Mouse (Mus musculus) cerebellum, adult 2 months (tissue): ENCODE results near the gene Smad9. TPM values are rescaled to one million over a fixed set of nuclear protein-coding genes. Genes with fewer than 3 reads are reported as not detected.
A peak's percentile ranks its signal among the peaks of the same experiment; 100 is the strongest.

Source experiments
- DNase-seq, 2 experiments: peaks; one replicate each; pipeline ENCODE4 v3.0.0; 2021
- H3K27ac ChIP-seq: fragments of 200-500 bp; 2 replicates; pipeline ENCODE4 v1.5.1; 2012; ENCODE audit warnings: low read length, control low read depth, inconsistent platforms; ENCODE audit not compliant: insufficient read depth
- H3K27me3 ChIP-seq: fragments of 200-500 bp; 2 replicates; pipeline ENCODE4 v1.6.1; 2012; ENCODE audit warnings: inconsistent platforms, mild to moderate bottlenecking, low read length, moderate library complexity; ENCODE audit not compliant: control insufficient read depth, insufficient read depth
- H3K4me1 ChIP-seq: fragments of 200-500 bp; 2 replicates; pipeline ENCODE4 v1.6.1; 2011; ENCODE audit warnings: low read length; ENCODE audit not compliant: control insufficient read depth, insufficient read depth
- H3K4me3 ChIP-seq: fragments of 200-500 bp; replicated peaks from 2 replicates; pipeline ENCODE3; 2011; ENCODE audit warnings: mild to moderate bottlenecking, low read depth, low read length, control low read depth; ENCODE audit not compliant: insufficient read depth
- CTCF ChIP-seq: fragments of 200-500 bp; IDR thresholded peaks from 2 replicates; pipeline ENCODE4 v1.5.1; 2011; ENCODE audit warnings: low read depth, mild to moderate bottlenecking, control low read depth, low read length, moderate library complexity, borderline replicate concordance; ENCODE audit not compliant: insufficient read depth
- POLR2A ChIP-seq: fragments of 200-500 bp; IDR thresholded peaks from 2 replicates; pipeline ENCODE4 v1.6.1; 2011; ENCODE audit warnings: low read length, control low read depth, borderline replicate concordance; ENCODE audit not compliant: insufficient read depth
- WGBS: fragments of 180-500 bp; shearing (Covaris S2); methylation state at CpG from one replicate; pipeline ENCODE4 v1.1.7; 2018; 5-methylcytosine and 5-hydroxymethylcytosine counted together
- polyA plus RNA-seq: library from polyadenylated mRNA; depleted of rRNA; stranded (reverse); fragments of >200 nt; gene quantifications from 2 replicates; pipeline ENCODE4 v1.2.3, GENCODE M21; 2012

The Smad9 gene
- polyA plus RNA-seq, 1 experiment: 13.7 TPM

GRCm38 (mm10) chr3:54727588-54727987, 27.8 kb upstream of the Smad9 start:
- no peak for TF ChIP-seq CTCF
- no peak for TF ChIP-seq POLR2A
- Histone ChIP-seq H3K4me1 (no peaks in the 10 kb centered on the region), H3K4me3 (no peak overlapping the region), H3K27me3 (no peaks in the 10 kb centered on the region), H3K27ac (no peak overlapping the region)
- DNase-seq: no peak
- WGBS: 88% methylated on average over 2 of the region's 2 CpGs

DNA sequence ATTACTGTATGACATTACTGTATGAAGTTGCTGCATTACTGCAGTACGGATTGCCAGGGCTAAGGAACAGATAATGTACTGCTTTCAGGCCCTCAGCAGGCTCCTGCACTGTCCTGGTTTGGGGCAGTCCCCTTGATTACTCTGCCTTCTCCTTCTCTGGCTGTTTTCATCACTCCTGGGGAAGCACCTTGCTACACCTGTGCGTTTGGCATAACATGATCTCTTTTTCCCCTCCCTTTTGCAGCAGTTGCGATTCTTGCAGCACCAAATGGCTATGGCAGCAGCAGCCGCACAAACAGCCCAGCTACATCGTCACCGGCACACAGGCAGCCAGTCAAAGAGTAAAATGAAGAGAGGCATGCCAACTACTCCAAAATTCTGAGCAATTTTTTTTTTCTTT, 27.3 kb upstream of the Smad9 start:
- Histone ChIP-seq H3K27ac (no peak overlapping the region), H3K4me3 (no peak overlapping the region), H3K4me1 (no peaks in the 10 kb centered on the region), H3K27me3 (no peaks in the 10 kb centered on the region)
- TF ChIP-seq POLR2A (no peak), CTCF (no peak)
- 86% methylated on average over 6 of the region's 6 CpGs for WGBS
- DNase-seq: no peak

DNA sequence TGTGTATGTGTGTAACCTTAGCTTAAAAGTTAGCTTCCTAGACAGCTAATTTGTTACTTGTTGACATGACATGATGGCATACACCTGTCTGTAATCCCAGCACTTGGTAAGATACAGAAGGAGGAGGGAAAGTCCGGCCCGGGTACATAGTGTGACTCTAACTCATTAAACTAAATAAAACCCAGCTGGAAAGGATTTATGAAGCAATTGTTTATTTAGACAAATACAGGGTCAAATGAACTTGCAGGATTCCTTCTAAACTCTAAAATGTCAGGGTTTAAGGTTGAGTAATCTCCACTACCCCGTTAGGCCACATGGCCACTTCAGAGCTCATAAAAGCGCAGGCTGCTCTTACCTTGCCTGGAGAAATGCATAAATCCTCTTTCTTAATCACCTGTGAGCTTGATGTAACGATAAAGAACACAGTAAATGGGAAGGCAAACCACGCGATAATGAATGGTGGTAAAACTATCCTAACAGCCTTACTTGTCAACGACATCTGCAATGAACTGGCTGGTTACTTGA, 23.7 kb upstream of the Smad9 start:
- Histone ChIP-seq H3K27me3 (no peaks in the 10 kb centered on the region), H3K4me1 (no peaks in the 10 kb centered on the region), H3K4me3 (no peak overlapping the region), H3K27ac (no peak overlapping the region)
- WGBS: 94% methylated on average over 8 of the region's 8 CpGs
- no peak for DNase-seq
- TF ChIP-seq CTCF: no peak

- 91% methylated on average over 4 of the region's 4 CpGs for WGBS
- no peak for TF ChIP-seq CTCF
- TF ChIP-seq POLR2A: no peak
- H3K27me3 ChIP-seq: no peaks in the 10 kb centered on the region
- H3K27ac ChIP-seq: no peak overlapping the region
- no peak for DNase-seq
- H3K4me3 ChIP-seq: no peak overlapping the region
- no peaks in the 10 kb centered on the region for H3K4me1 ChIP-seq
Observed at GRCm38 (mm10) chr3:54732371-54732770, 23.0 kb upstream of the Smad9 start.

- under 1% methylated on average over 84 of the region's 84 CpGs for WGBS
- no peaks in the 10 kb centered on the region for H3K27me3 ChIP-seq
- no peak for TF ChIP-seq CTCF
- peak; percentile 97 for TF ChIP-seq POLR2A
- DNase-seq: peak; percentile 91 to 94
- H3K27ac ChIP-seq: peak overlapping the region; percentile 100
- H3K4me3 ChIP-seq: peak overlapping the region; percentile 95
- no peaks in the 10 kb centered on the region for H3K4me1 ChIP-seq
Observed at GRCm38 (mm10) chr3:54734411-54735246, 20.8 kb upstream of the Smad9 start.

GRCm38 (mm10) chr3:54735247-54736046, 19.9 kb upstream of the Smad9 start, which contains the start of the genes Exosc8 and Alg5:
Gene Exosc8 (minus strand): TSS chr3:54735393.
Gene Alg5 (plus strand): TSS chr3:54735539.
- Histone ChIP-seq H3K4me1 (no peaks in the 10 kb centered on the region), H3K4me3 (peak within 1 kb of the TSS; percentile 95), H3K27ac (peak within 1 kb of the TSS; percentile 100), H3K27me3 (no peaks in the 10 kb centered on the region)
- under 1% methylated on average over 63 of the region's 65 CpGs for WGBS
- TF ChIP-seq POLR2A (peak; percentile 55), CTCF (peak; percentile 87)
- peak; percentile 89 to 97 for DNase-seq

DNA sequence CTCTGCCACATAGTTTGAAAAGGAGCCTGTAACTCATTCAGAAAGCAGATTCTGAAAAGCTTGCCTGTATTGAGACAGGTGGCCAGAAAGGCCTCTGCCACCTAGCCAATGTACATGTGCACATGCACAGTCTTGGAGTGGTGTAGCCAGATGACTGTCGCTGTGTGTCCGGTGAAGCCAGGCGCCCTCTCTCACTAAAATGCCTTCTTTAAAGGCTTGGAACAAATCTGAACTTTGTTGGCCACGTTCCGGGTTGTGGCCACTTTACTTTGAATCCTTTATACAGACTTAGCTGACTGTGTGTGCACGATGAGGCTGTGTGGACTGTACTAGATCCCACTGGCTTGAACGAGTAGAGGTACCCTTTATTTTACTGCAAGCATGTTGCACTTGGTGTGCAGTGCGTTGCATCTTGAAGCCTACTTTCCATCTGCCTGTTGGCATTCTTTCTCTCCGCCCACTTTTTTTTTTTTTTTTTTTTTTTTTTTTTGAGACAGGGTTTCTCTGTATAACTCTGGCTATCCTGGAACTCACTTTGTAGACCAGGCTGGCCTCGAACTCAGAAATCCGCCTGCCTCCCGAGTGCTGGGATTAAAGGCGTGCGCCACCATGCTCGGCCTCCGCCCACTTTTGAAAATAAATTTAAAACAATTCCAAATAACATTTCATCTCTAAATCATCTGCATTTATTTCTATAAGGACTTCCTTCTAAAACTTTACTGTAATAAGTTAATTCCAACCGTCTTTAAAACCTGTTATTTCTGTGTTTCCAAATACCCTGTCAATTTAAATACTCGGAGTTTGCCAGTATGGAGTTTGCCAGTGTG, 19.1 kb upstream of the Smad9 start:
- Histone ChIP-seq H3K4me3 (peak overlapping the region; percentile 95), H3K27ac (peak overlapping the region; percentile 33; the same call in 1 of the 2 replicates), H3K27me3 (no peaks in the 10 kb centered on the region), H3K4me1 (no peaks in the 10 kb centered on the region)
- 44% methylated on average over 18 of the region's 18 CpGs for WGBS
- peak; percentile 28 to 30 for DNase-seq
- TF ChIP-seq CTCF (no peak), POLR2A (no peak)
